Comparison of ENCODE assay signal across 12 mouse cellular contexts in genomic region chr7:121392740-121392993, GRCm38 (mm10). TPM values are rescaled to one million over a fixed set of nuclear protein-coding genes. Genes with fewer than 3 reads are reported as not detected.
DNase-seq lines count a peak whose midpoint lies in the region; ATAC-seq and TF ChIP-seq lines count a peak whose summit lies in the region.
"Had no signal": no experiment of that assay in that cellular context is flagged by ENCODE, and none has a peak within 500 bp of the region (broad histone marks: within the 10 kb centered on the region; RNA-seq: fewer than 3 reads in every experiment).

No protein-coding gene starts in this region.

- intact Hi-C loops in left cerebral cortex, adult 2 months (cut with DNase I), result loop anchor here (5.0 to 10.0 kb wide), 3 partner anchors 145 to 572 kb away; no protein-coding TSS in a partner anchor

- TF ChIP-seq CTCF in left cerebral cortex, adult 2 months (IDR thresholded peaks at IDR 0.05), result no peak

- peak overlapping the region; percentile 60 for H3K4me3 ChIP-seq in left cerebral cortex, adult 2 months
- H3K4me3 ChIP-seq in embryonic facial prominence, embryonic 10.5 days, result peak overlapping the region; percentile 51
- H3K4me3 ChIP-seq in hindbrain, embryonic 12.5 days, result peak overlapping the region; percentile 44
- peak overlapping the region; percentile 53 for H3K4me3 ChIP-seq in midbrain, embryonic 16.5 days (ENCODE audit: low read depth, low read length)
- H3K4me3 ChIP-seq: megakaryocyte, embryonic 14.5 days had no signal

- WGBS in embryonic facial prominence, embryonic 10.5 days, result 1% methylated on average over 28 of the region's 28 CpGs
- 2% methylated on average over 28 of the region's 28 CpGs for WGBS in hindbrain, embryonic 12.5 days
- WGBS in midbrain, embryonic 16.5 days, result 1% methylated on average over 28 of the region's 28 CpGs

- no peaks in the 10 kb centered on the region for H3K36me3 ChIP-seq in embryonic facial prominence, embryonic 10.5 days (replicated peaks)
- no peaks in the 10 kb centered on the region for H3K36me3 ChIP-seq in hindbrain, embryonic 12.5 days
- H3K36me3 ChIP-seq in midbrain, embryonic 16.5 days (ENCODE audit: control insufficient read depth, insufficient read depth, low read length), result no peaks in the 10 kb centered on the region

- no peaks in the 10 kb centered on the region for H3K9me3 ChIP-seq in embryonic facial prominence, embryonic 10.5 days
- no peaks in the 10 kb centered on the region for H3K9me3 ChIP-seq in hindbrain, embryonic 12.5 days (replicated peaks)
- no peaks in the 10 kb centered on the region for H3K9me3 ChIP-seq in midbrain, embryonic 16.5 days (replicated peaks; ENCODE audit: control insufficient read depth, low read length, poor library complexity, severe bottlenecking)
- H3K9me3 ChIP-seq: megakaryocyte, embryonic 14.5 days had no signal

- H3K9ac ChIP-seq in hindbrain, embryonic 12.5 days, result peak overlapping the region; percentile 29; the same call in 1 of the 2 replicates
- peak overlapping the region; percentile 73 for H3K9ac ChIP-seq in midbrain, embryonic 16.5 days (ENCODE audit: low read depth, low read length)

- H3K4me1 ChIP-seq in embryonic facial prominence, embryonic 10.5 days, result peaks cover 16% of the 10 kb centered on the region
- peaks cover 15% of the 10 kb centered on the region for H3K4me1 ChIP-seq in hindbrain, embryonic 12.5 days
- peaks cover 3% of the 10 kb centered on the region for H3K4me1 ChIP-seq in midbrain, embryonic 16.5 days (ENCODE audit: control insufficient read depth, insufficient read depth, low read length)

- no peak for DNase-seq in left cerebral cortex, adult 2 months (ENCODE audit: extremely low spot score in 1 of 2, low spot score in 2 of 2)
- DNase-seq in left cerebral cortex, adult 9 months (ENCODE audit: low spot score in 2 of 2), result no peak
- DNase-seq in embryonic facial prominence, embryonic 10.5 days (ENCODE audit: low spot score), result peak; percentile 27
- DNase-seq in adrenal gland, adult 8-10 months, result no peak
- no peak for DNase-seq in thymus, postnatal 14 days
- DNase-seq: cerebellum, adult 11 months; heart, adult 11 months had no signal

- H3K27me3 ChIP-seq in embryonic facial prominence, embryonic 10.5 days (replicated peaks; ENCODE audit: low read depth, poor library complexity, severe bottlenecking), result peaks cover 52% of the 10 kb centered on the region
- peaks cover 59% of the 10 kb centered on the region for H3K27me3 ChIP-seq in hindbrain, embryonic 12.5 days
- H3K27me3 ChIP-seq in midbrain, embryonic 16.5 days (ENCODE audit: control insufficient read depth, insufficient read depth, low read depth, low read length), result peaks cover 24% of the 10 kb centered on the region

- ATAC-seq in hindbrain, embryonic 12.5 days (ENCODE audit: low FRiP score), result peak; percentile 44; the same call in 1 of the 2 replicates
- peak; percentile 61; the same call in 1 of the 2 replicates for ATAC-seq in midbrain, embryonic 16.5 days
- no peak for ATAC-seq in erythroid progenitor cell, adult 5-6 weeks (replicated peaks; ENCODE audit: low FRiP score, poor library complexity, severe bottlenecking)
- ATAC-seq: Patski had no signal

- H3K27ac ChIP-seq in left cerebral cortex, adult 2 months, result peak overlapping the region; percentile 76
- no peak overlapping the region for H3K27ac ChIP-seq in embryonic facial prominence, embryonic 10.5 days (replicated peaks)
- no peak overlapping the region for H3K27ac ChIP-seq in hindbrain, embryonic 12.5 days
- no peak overlapping the region for H3K27ac ChIP-seq in midbrain, embryonic 16.5 days (ENCODE audit: low read length)

- H3K4me2 ChIP-seq in hindbrain, embryonic 12.5 days (replicated peaks), result peak overlapping the region; percentile 64
- H3K4me2 ChIP-seq in midbrain, embryonic 16.5 days (ENCODE audit: low read length), result peak overlapping the region; percentile 94

RNA-seq across cellular contexts. Expression of gene Hs3st2, which starts 1.0 kb away (rescaled TPM):
- 10 to 100 TPM; 51.9 to 53.4 TPM for total RNA-seq in left cerebral cortex, adult 2 months (2021)
- 0.28 and 0.56 TPM in 2 replicates for polyA plus RNA-seq in embryonic facial prominence, embryonic 10.5 days (2016; fragmentation: Nextera tagmentation; extraction: Ambion mirVana)
- polyA plus RNA-seq in hindbrain, embryonic 12.5 days (2016; fragmentation: Nextera tagmentation; extraction: Ambion mirVana), result 4.3 and 5.4 TPM in 2 replicates
- 13.3 and 21.1 TPM in 2 replicates for polyA plus RNA-seq in midbrain, embryonic 16.5 days (2015; fragmentation: Nextera tagmentation; extraction: Ambion mirVana)
- total RNA-seq in adrenal gland, adult 8-10 months (2022), result 1 to 10 TPM; 2.0 to 7.2 (median 2.7) TPM
- not detected in 2 replicates for total RNA-seq in erythroid progenitor cell, adult 5-6 weeks (2015; ENCODE audit: low replicate concordance)
- not detected in 2 replicates for total RNA-seq in erythroid progenitor cell, adult 5-6 weeks (2017; ENCODE audit: low replicate concordance)
- polyA plus RNA-seq: Patski had no signal

Comparison
In these comparisons a context has a peak if more than half of its experiments do, and no peak if none do; other contexts are left out.
1. RNA of gene Hs3st2, which starts 1.0 kb away (total RNA-seq): 51.9 to 53.4 TPM in left cerebral cortex, adult 2 months; 2.0 to 7.2 TPM in adrenal gland, adult 8-10 months and not detected in erythroid progenitor cell, adult 5-6 weeks; every median in the first group is over 4 times any median in the second.
2. Peak in every context shown above with its lines, with median percentiles within 50 percentile points of each other: H3K4me3 ChIP-seq.